Mouse (Mus musculus) cerebellum, adult 9-10 months (tissue): ENCODE measurements around the gene Hoxd13.

ENCODE experiments used
- DNase-seq: peaks from one replicate; pipeline ENCODE4 v3.0.0; 2022

Hoxd13 gene

DNA sequence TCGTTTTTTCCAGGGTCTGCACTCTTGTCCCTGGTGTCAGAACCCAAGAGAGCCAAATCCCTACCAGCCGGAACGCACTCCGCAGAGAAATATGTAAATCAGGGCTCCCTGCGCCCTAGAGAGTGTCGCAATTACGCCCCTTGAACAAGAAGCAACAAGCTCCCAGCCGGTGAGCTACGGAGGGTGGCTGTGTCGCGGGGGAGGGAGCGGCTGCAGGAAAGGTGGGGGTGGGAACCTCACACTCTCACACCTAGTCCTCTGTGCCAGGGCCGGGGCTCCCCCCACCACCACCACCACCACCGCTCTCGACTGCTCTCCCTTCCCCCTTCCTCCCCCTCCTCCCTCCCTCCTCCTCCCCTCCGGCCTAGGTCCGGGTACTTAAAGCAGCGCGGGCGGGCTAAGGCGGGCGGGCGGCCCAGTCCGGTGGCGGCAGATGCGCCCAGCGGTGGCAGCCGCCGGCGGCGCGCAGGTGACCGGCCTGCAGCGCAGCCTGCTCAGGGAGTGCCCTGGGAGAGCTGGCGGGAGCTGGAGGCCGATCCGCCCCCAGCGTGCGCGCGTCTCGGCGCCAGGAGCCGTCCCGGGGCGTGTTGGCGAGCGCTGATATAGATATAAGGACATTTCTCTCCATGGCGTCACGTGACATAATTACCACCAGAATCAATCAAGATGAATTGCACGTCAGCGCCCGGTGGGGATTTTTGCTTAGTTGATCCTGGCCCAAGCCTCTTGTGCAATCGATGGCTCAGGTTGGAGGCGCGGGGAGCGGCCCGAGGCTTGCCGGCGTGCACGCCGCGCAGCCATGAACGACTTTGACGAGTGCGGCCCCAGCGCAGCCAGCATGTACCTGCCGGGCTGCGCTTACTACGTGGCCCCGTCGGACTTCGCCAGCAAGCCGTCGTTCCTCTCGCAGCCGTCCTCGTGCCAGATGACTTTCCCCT is 13.8 kb downstream of the Hoxd13 start:
- DNase-seq = no peak

DNA sequence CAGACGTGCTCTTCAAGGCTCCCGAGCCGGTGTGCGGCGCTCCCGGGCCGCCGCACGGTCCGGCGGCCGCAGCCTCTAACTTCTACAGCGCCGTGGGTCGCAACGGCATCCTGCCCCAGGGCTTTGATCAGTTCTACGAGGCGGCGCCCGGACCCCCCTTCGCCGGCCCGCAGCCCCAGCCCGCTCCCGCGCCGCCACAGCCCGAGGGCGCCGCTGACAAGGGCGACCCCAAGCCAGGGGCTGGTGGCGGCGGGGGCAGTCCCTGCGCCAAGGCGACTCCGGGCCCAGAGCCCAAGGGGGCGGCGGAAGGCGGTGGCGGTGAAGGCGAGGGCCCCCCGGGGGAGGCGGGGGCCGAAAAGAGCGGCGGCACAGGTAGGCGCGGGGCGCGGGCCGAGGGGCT is 14.7 kb downstream of the Hoxd13 start:
- no peak for DNase-seq

GRCm38 (mm10) chr2:74683471-74683951 is 15.4 kb downstream of the Hoxd13 start:
- DNase-seq = no peak

DNA sequence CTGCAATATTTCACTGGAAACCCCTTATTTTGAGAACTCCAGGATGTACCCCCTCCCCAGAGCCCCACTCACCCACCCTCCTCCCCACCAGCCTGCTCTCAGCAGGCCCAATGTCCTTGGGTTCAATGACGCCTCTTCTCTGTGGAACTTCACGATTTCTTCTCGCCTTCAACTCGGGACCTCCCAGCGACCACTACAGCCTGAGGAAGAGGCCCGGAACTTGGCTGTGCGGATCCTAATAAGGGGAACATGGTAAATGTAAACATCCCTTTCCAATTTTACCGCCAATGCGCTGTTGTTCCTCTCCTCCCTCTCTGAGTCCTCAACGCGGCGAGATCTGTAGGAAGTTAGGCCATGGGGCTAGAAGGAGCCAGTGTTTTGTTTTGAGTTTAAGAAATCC is 16.0 kb downstream of the Hoxd13 start:
- no peak for DNase-seq

DNA sequence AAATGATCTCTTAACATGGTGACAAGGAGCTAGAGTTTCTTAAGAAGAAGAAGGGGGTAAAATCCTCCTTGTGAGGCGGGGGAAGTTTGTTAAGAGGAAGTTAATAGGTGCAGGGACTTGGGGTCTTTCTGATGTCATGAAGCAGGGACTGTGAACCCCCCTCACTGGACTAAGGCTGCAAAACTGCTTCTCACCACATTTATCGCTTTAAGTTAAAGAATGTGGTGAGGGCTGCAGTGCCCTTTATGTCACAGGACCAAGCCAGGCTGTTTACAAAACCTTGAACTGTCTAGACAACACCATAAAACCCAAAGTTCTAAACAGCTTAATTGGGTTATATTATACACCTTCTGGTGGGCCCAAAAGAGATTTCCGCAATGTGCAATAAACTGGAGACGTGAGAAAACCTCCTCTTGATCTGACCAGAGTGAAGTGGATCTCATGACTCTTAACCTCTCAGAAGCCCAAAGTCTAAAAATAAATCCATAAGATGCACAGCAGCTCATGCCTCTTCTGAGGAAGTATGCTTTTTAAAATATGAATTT is 17.0 kb downstream of the Hoxd13 start:
- DNase-seq = no peak

GRCm38 (mm10) chr2:74686301-74686987 is 18.3 kb downstream of the Hoxd13 start:
- DNase-seq = no peak

DNA sequence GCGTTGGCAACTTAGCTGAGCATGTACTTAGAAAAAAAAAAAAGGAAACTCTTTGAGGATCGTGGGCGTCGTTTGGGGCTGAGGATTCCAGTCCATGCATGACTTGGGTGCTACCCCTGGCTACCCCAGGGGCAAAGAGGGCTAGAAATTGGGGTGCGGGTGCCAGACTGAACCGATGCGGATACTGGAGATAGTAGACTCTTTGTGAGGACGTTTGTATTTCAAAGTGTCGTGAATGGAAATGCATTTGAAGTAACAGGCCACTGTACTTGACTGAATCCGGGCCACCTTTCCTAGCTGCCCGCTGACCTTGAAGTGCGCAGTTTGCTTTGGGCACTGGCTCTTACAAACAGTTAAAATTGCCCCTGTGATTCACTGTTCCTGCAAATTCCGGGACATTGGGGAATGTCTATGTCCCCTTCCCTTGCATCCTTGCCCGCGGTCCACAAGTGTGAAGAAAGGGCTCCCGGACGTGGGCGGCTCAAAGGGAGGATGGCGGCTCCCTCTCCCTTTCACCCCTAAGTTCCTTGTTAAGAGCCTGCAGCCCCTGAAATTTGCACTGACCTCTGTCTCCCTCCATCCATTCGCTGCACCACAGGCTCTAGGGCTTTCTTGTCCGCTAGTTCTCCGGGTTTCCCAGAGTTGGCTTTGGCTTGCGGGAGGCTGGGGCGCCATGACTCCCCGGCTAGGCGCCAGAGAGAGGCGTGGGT is 19.0 kb downstream of the Hoxd13 start:
- no peak for DNase-seq

- DNase-seq = no peak
Observed at GRCm38 (mm10) chr2:74687698-74688555, 19.8 kb downstream of the Hoxd13 start.

GRCm38 (mm10) chr2:74688795-74689573 is 20.9 kb downstream of the Hoxd13 start:
- DNase-seq = no peak

DNA sequence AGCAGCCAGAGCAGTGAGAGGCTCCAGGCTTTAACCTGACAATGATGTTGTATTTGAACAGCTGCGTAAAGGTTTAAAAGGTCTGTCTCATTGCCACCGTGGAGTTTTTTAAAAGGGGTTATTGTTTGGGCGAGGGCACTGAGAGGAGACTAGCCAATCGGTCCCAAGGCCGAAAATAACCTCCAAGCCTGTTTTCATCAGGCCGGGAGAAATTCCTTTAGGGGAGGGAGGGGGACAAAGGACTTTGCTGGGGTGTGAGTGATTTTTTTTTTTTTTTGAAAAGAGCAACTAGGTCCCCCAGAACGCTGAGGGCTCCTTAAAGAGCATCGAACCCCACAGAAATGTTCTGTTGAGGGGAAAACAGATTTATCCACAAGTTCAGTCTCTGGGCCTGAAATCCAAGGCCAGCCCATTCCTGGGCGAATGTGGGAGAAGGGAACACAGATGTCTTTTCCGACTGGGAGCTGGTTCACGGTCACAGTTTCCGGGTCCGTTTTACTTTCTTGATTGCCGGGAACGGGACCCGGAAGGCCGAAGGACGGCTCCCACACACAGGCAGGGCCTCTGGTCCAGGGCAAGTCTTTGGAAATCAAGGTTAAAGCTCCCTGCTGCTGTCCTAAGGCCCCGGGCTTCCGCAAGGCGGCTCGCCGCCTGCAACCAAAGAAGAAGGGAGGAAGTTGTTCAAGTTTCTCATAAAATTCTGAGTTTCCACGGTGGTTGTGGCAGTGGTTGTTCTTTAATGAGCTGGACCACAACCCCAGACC is 21.6 kb downstream of the Hoxd13 start:
- no peak for DNase-seq

GRCm38 (mm10) chr2:74690338-74690716 is 22.2 kb downstream of the Hoxd13 start:
- no peak for DNase-seq

DNA sequence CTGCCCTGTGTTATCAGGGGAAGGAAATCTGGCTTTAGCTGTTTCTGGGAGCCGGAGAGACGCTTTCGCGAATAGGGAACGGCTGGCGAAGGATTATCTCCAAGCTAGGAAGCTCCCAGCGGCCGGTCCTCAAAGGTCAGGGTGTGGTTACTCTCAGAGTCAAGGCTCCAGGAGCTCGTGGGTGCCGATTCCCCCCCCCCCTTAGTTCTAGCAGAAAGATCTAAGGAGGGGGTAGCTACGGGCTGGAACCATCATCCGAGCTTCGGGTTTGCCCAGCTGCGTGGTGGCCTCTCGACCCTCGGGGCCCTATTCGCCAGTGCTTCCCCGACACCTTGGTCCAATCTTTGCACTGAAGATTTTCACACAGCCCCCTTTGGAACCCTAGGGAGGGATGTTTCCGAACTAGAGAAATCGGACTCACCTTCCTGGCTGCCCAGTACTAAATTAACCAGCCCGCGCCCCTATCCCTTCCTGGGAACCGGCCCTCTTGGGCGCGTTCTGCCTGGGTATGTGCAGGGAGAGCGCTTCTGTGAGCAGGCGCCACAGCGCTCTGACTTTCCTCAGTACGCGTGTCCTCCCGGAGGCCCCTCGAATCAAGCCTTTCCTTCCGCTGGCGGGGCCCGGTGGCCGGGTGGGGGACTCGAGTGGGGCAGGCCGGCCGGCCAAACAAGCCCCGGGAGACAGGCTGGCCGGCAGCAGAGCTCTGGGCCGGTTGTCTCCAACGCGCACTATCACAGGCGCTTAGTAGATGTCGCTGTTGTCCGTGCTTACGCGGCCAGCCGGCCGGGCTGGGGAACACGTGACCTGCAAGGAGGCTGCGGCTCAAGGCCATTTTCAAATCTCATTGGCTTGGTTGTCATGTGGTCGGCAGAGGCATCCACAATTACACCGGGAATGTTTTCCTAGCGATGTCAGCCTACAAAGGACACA is 23.2 kb downstream of the Hoxd13 start, which contains the start of gene Hoxd10:
Hoxd10 (plus strand) TSS at position 903 of the 930 bp plus-strand sequence.
- no peak for DNase-seq

- no peak for DNase-seq
Observed at GRCm38 (mm10) chr2:74691995-74692807, 24.1 kb downstream of the Hoxd13 start.

GRCm38 (mm10) chr2:74692808-74693431 is 24.8 kb downstream of the Hoxd13 start:
- DNase-seq = no peak

DNA sequence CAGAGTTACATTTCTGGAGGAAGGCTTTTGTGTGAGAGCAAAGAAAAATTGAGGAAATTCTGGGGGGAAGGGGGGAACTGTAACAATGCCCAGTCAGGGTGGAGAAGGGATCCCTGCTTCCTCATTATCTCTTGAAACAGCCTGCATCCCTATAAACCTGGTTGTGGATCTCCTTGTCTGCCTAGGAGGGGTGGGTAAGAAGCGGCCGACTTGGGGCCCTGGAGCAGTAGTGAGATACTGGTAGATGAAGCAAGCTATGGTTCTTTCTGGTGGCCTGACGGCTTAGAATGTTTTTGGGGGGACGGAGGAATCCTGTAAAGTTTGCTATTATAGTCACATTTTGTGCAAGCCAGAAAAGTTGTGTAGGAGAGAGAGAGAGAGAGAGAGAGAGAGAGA is 25.3 kb downstream of the Hoxd13 start:
- no peak for DNase-seq

- DNase-seq = no peak
Observed at GRCm38 (mm10) chr2:74694066-74694465, 26.0 kb downstream of the Hoxd13 start.

GRCm38 (mm10) chr2:74695383-74695782 is 27.3 kb downstream of the Hoxd13 start:
- DNase-seq = no peak
